Mouse (Mus musculus): ENCODE measurements at regions not wholly inside any gene's neighbourhood (a gene's known extent, or its start where the extent isn't known, plus 50 kb on each side); places are given as distances from the start of the nearest gene placed in this dataset.

- Histone ChIP-seq H3K9ac (ENCODE audit: control insufficient read depth, low read depth, low read length, poor library complexity, severe bottlenecking) (no peak overlapping the region), H3K27ac (ENCODE audit: control insufficient read depth, low read depth, low read length) (no peak overlapping the region), H3K36me3 (ENCODE audit: control insufficient read depth in 1 of 2, insufficient read depth in 2 of 2, low read length in 2 of 2) (no peaks in the 10 kb centered on the region), H3K4me3 (ENCODE audit: control insufficient read depth in 1 of 2, insufficient read depth in 1 of 2, low read depth in 2 of 2, low read length in 2 of 2) (no peak overlapping the region), H3K4me1 (ENCODE audit: control insufficient read depth in 1 of 2, insufficient read depth in 2 of 2, low read length in 2 of 2) (no peaks in the 10 kb centered on the region), H3K79me2 (ENCODE audit: control insufficient read depth, insufficient read depth, low read length, poor library complexity) (no peaks in the 10 kb centered on the region), H3K9me3 (replicated peaks; ENCODE audit: insufficient read depth, low read length) (no peaks in the 10 kb centered on the region), H3K27me3 (ENCODE audit: control insufficient read depth in 1 of 2, insufficient read depth in 2 of 2, low read length in 2 of 2) (no peaks in the 10 kb centered on the region)
- no peak for DNase-seq (ENCODE audit: low read depth, low spot score)
- TF ChIP-seq SIN3A (IDR thresholded peaks at IDR 0.05; ENCODE audit: low read length) (no peak), MEF2A (IDR thresholded peaks at IDR 0.05; ENCODE audit: extremely low read depth, insufficient replicate concordance, low read depth, low read length, poor library complexity, severe bottlenecking) (no peak), EP300 (IDR thresholded peaks at IDR 0.05; ENCODE audit: low read depth in 1 of 2, low read length in 2 of 2) (no peak), NELFE (IDR thresholded peaks at IDR 0.05; ENCODE audit: low read depth, low read length) (no peak), BHLHE40 (IDR thresholded peaks at IDR 0.05; ENCODE audit: borderline replicate concordance, low read depth, low read length) (no peak), MAZ (IDR thresholded peaks at IDR 0.05; ENCODE audit: low read depth, low read length) (no peak), GABPA (IDR thresholded peaks at IDR 0.05; ENCODE audit: low read depth, low read length) (no peak), CHD1 (IDR thresholded peaks at IDR 0.05; ENCODE audit: low read depth, low read length) (no peak), ZKSCAN1 (IDR thresholded peaks at IDR 0.05; ENCODE audit: low read depth, low read length) (no peak), SMC3 (IDR thresholded peaks at IDR 0.05; ENCODE audit: low read depth, low read length) (no peak)
Observed at GRCm38 (mm10) chr1:186568496-186568895, 137.3 kb downstream of the Tgfb2 start.

- Histone ChIP-seq H3K27ac (ENCODE audit: control insufficient read depth, low read depth, low read length) (no peak overlapping the region), H3K36me3 (ENCODE audit: control insufficient read depth in 1 of 2, insufficient read depth in 2 of 2, low read length in 2 of 2) (no peaks in the 10 kb centered on the region), H3K9ac (ENCODE audit: control insufficient read depth, low read depth, low read length, poor library complexity, severe bottlenecking) (no peak overlapping the region), H3K4me1 (ENCODE audit: control insufficient read depth in 1 of 2, insufficient read depth in 2 of 2, low read length in 2 of 2) (no peaks in the 10 kb centered on the region), H3K27me3 (ENCODE audit: control insufficient read depth in 1 of 2, insufficient read depth in 2 of 2, low read length in 2 of 2) (no peaks in the 10 kb centered on the region), H3K4me3 (ENCODE audit: control insufficient read depth in 1 of 2, insufficient read depth in 1 of 2, low read depth in 2 of 2, low read length in 2 of 2) (no peak overlapping the region), H3K79me2 (ENCODE audit: control insufficient read depth, insufficient read depth, low read length, poor library complexity) (no peaks in the 10 kb centered on the region), H3K9me3 (replicated peaks; ENCODE audit: insufficient read depth, low read length) (no peaks in the 10 kb centered on the region)
- no peak for DNase-seq (ENCODE audit: low read depth, low spot score)
- TF ChIP-seq E2F4 (IDR thresholded peaks at IDR 0.05; ENCODE audit: borderline replicate concordance, low read depth, low read length): no peak
- no peak for TF ChIP-seq USF2 (IDR thresholded peaks at IDR 0.05; ENCODE audit: borderline replicate concordance in 1 of 2, insufficient read depth in 1 of 2, low read depth in 1 of 2, low read length in 2 of 2)
- TF ChIP-seq ZNF384 (IDR thresholded peaks at IDR 0.05; ENCODE audit: low read depth, low read length): no peak
- TF ChIP-seq ETS1 (IDR thresholded peaks at IDR 0.05; ENCODE audit: low read depth, low read length): no peak
- no peak for TF ChIP-seq POLR2AphosphoS5 (IDR thresholded peaks at IDR 0.05; ENCODE audit: borderline replicate concordance, low read depth, low read length)
- no peak for TF ChIP-seq EP300 (IDR thresholded peaks at IDR 0.05; ENCODE audit: low read depth in 1 of 2, low read length in 2 of 2)
- TF ChIP-seq HCFC1 (IDR thresholded peaks at IDR 0.05; ENCODE audit: low read depth, low read length): no peak
- no peak for TF ChIP-seq MAZ (IDR thresholded peaks at IDR 0.05; ENCODE audit: low read depth, low read length)
- TF ChIP-seq USF1 (IDR thresholded peaks at IDR 0.05; ENCODE audit: low read depth, low read length): no peak
- TF ChIP-seq TAL1 (IDR thresholded peaks at IDR 0.05; ENCODE audit: low read length): no peak
- no peak for TF ChIP-seq POLR2AphosphoS2 (IDR thresholded peaks at IDR 0.05; ENCODE audit: low read length)
- no peak for TF ChIP-seq CTCF (IDR thresholded peaks at IDR 0.05 in 2 of 3, conservative IDR thresholded peaks at IDR 0.05 in 1 of 3; ENCODE audit: control insufficient read depth in 1 of 3, insufficient read depth in 1 of 3, low read depth in 2 of 3, low read length in 3 of 3, poor library complexity in 1 of 3, severe bottlenecking in 1 of 3)
- no peak for TF ChIP-seq RAD21 (IDR thresholded peaks at IDR 0.05; ENCODE audit: low read depth, low read length)
- TF ChIP-seq POLR2A (IDR thresholded peaks at IDR 0.05; ENCODE audit: control insufficient read depth in 1 of 2, insufficient read depth in 1 of 2, low read depth in 1 of 2, low read length in 2 of 2, poor library complexity in 1 of 2): no peak
Observed at GRCm38 (mm10) chr1:186568076-186568475, 137.7 kb downstream of the Tgfb2 start.

All from MEL (cell line).